Mouse (Mus musculus): ENCODE measurements around the gene Glyctk.

Gene Glyctk

DNA sequence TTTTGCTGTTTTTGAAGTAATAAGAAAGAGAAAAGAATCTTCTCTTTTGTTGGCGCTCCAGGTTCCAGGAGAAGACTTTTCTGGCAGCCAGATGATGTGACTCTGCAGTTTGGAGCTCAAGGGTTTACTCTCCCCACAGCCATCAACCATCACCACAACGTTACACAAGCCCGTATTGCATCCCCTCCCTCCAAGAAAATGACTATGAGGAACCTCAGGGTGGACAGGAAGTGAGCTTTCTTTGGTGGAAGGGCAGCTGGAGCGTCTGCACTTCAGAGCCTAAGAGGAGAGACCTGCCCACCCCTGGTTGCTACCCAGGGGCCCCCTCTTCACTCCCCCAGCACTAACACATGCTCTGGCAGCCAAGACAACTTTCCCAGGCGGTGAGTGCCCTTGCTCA is 10.7 kb downstream of the Glyctk start:
- DNase-seq (ENCODE audit: low spot score): no peak

DNA sequence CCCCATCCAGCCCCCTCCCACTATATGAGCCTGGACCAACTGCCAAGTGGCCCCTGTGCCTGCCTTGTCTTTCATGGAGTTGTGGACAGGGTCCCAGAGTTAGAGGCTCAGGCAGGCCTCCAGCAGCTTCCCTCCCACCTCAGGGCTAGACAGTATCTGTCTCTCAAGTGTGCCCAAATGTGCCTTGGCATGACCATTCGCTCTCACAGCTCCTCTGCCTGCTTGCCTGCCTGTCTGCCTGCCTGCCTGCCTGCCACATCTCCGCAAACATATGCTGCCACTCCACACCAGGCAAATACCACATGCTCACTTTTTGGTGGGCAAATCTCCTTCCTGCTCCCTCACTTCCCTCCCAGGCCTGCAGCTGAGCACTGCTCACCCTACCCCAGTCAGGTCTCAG is 12.4 kb downstream of the Glyctk start:
- no peak for DNase-seq (ENCODE audit: low spot score)

DNA sequence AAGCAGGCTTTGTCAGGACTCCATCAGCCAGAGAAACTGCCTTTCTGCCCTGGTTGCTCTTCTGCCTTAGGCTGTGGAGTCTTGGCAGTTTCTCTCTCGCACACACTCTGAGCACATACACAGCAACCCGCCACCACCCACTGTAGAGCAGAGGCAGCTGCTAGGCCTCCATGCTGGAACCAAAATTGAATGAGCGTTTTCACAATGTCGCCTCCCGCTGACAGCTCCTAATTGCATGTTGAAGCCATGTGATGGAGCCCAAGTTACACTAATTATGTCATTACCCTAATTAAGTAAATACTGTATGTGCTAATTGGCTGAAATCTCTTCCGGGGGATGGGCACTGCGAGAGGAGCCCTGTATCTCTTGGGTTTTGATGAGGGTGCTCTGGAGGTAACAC is 13.8 kb downstream of the Glyctk start:
- no peak for DNase-seq (ENCODE audit: low spot score)

DNA sequence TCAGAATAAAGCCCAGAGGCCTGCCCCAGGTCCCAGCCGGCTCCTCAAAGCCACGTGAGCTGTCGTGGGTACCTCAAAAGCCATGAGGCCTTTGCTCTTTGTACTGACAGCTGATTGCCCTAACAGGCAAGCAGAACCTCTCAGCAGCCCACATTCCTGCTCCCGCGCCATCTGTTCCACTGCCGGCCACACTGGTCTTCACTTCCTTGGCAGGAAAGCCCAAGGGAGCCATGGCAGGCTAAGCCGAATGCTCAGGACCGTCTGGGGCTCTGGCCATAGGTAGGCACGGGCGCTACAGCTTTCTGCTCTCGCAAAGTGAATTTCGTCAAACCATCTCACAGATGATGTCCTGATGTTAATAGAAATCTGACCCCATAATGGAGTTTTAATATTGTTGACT is 16.0 kb downstream of the Glyctk start:
- DNase-seq (ENCODE audit: low spot score): no peak

DNA sequence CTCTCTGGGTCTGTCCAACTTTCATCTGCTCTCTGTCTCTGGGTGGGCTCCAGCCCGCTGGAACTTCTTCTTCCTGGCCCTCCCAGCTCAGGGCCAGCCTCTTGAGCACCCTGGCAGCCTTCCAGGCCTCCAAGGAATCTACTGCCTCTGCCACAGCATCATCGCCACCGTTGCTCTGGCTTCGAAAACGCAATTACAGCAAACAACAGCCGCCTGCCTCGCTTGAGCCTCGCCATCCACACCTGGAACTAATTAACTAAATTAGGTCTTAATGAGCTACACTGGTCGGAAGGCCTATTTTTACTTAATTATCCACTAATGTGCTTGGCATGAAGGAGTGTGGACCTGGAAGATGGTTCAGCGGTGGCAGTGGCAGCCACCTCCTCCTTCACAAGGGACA is 18.2 kb downstream of the Glyctk start:
- DNase-seq (ENCODE audit: low spot score): no peak

DNA sequence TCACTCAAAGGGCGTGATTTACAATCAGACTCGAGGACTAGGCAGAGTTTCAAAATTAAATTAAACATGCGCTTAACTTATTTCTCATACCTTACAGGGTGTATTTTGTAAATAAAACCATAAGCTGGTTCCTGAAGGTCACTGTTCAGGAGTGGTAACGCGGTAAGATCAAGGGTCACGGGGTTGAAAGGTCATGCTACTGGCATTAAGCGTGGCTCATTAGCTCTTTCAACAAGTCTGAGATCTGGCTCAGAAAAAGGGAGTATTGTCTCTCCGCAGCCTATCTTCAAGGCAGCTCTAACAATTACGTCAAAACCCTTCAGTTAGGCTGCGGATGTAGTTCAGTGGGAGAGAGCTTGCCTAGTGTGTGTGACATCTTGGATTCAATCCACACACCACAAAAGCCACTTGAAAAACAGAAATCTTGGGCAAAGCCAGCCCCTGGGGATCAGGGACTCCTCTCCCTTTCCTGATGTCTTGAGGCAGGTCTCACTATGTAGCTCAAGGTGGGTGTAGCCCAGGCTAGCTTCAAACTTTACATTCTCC is 20.2 kb downstream of the Glyctk start:
- no peak for DNase-seq (ENCODE audit: low spot score)

DNA sequence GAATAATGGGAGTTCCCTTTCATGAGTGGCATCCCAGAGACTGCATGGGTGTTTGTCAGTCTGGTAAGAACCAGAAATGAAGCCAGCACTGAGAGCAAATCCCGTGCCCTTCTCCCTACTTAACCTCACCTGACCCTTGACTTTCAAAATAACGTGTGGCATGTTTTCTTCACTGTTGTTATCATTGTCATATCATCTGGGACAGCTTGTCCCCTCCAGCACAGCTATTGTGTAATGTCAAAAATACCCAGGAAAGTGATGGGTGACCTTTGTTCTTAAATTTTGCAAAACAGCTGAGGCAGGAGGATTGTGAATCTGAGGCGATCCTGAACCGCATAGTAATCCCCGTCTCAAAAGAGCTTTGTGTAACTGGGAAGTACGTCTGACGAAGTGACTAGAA is 27.7 kb downstream of the Glyctk start:
- DNase-seq (ENCODE audit: low spot score): no peak

DNA sequence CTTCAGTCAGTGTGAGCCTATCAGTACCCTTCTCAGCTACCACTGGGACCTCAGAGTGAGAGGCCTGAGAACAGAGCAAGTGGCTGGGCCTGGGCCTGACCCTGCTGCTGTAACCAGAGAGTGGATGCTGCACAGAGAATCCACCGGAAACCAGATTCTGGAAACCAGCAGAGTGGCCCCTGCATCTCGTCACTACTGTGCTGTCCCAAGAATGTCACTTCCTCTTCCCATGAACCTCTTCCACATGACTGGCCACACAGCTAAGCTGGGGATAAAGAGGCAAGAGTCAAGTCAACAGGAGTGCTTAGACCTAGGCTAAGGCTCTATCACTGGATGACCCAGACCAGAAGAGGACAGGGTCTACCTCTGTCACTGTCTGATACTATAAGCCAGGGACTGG is 28.9 kb downstream of the Glyctk start:
- no peak for DNase-seq (ENCODE audit: low spot score)

DNA sequence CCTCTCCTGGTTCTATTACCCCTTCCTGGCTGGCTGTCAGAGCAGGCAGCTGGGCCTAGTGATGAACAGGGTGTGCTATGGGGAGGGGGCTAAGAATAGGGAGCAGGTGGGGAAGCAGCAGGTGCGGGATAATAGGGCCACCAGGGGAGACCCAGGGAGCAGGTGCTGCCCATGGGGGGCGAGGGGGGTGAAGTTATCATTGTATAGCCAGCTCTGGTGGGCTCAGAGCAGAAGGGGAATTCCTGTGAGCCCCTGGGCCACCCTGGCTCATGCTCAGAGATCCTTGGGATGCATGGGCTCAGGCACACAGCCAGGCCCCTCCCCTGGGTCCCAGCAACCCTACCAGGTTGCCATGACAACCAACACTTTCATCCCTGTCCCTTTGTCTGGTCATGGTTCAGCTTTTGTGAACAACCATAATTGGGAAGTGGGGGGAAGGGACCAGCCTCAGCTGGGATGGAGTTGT is 31.1 kb downstream of the Glyctk start:
- no peak for DNase-seq (ENCODE audit: low spot score)

DNA sequence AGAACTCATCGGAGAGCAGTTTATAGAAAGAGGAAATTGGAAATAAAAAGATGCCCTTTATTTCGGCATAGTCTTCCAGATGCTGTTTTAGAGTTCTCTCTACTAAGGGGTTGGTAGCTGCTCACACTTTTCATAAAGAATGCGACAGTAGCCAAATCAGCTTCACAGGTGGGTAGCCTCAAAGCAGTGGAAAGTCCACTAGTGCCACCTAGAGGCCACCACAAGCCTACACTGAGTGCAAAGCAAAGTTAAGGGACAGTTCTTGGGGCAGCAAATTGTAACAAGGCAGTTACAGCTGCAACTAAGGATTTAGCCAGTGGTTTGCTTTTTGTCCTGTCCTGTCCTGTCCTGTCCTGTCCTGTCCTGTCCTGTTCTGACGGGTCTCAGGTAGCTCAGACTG is 34.3 kb downstream of the Glyctk start:
- no peak for DNase-seq (ENCODE audit: low spot score)

DNA sequence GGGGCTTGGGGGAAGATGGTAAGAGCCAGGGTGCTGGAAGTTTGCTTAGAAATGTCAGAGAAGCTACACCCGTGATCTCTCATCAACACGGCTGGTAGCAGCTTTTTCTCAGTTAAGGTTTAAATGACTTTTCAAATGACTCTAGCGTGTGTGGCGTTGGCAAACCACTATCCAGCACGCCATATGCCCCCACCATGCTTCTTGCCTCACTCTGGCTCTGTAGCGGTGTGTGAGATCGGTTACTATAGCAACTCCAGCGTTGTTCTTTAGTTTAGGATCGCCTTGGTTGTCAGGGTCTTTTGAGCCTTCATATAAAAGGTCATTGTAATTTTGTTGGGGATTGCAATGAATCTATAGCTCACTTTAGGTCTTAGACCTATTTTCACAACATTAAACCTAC is 38.9 kb downstream of the Glyctk start:
- no peak for DNase-seq (ENCODE audit: low spot score)

DNA sequence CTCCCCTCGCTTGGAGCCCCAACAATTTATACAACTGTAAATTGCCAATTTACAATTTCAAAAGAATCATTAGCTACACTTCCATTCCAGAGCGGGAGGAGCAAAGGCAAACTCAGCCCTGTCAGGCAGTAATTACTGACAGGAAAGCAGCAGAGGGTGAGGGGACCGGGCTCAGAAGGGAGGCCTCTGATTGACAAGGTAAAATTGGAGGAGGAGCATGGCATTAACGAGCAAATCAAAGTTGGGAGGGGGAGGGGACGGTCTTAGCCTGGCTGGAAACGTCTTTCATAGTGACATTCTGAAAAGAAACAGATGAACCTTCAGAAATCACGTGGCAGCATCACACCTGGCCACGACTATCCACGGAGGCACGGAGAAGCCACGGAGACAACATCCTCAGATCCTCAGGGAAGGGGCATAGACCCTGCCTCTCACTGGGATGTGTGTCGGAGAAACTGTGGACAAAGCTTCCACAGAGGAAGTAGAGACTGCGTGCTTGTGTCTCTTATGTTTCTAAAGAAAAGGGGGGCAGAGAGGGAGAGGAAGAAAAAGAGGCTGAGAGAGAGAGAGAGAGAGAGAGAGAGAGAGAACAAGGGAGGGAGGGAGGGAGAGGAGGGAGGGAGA is 42.0 kb downstream of the Glyctk start:
- DNase-seq (ENCODE audit: low spot score): no peak

DNA sequence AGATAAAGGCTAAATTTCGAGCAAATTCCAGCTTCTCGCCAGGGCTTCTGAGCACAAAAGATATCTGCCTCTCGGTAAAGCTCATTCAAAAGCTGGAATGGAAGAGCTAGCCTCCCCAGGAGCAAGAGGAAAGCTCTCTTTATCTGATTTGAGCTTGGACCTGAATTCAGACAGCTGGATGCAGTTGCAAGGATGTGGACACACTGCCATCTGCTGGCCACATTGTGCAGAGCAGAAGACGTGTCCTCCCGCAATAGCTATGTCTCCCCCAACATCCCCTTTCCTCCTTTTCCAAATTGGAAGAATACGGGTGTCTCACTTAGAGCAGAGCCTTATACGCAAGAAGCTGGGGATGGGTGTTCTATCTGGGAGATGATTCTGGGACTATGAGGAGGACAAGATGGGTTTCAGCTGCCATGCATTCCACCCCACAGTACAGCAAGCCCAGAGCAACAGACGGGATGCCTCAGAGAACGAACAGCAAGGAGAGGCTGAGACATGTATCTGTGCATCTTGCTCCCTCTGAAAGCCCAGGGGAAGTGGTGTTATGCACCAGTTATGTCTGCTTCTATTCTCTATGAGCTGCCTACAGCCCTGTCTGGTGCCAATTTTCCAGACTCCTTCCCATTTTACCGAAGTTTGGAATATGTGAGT is 45.0 kb downstream of the Glyctk start:
- peak; percentile 59 for DNase-seq (ENCODE audit: low spot score)

DNA sequence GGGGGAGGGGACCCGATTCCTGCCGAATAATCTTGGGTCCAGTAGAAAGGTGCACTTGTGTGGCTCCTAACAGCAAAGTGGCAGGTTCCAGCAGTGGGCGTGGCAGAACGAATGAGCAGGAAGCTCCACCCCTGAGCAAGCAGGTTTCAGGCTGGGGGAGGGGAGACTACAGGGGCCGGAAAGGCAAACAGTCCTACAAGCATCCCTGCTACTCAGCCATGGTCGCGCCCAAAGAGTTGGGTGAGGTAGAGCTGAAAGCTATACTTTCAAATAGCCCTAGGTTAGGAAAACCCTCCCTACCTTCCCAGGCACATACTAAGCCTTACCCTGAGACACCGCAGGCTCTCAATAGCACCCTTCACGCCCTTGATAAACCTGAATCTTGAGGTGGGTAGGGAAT is 51.7 kb downstream of the Glyctk start:
- DNase-seq (ENCODE audit: low spot score): no peak

DNA sequence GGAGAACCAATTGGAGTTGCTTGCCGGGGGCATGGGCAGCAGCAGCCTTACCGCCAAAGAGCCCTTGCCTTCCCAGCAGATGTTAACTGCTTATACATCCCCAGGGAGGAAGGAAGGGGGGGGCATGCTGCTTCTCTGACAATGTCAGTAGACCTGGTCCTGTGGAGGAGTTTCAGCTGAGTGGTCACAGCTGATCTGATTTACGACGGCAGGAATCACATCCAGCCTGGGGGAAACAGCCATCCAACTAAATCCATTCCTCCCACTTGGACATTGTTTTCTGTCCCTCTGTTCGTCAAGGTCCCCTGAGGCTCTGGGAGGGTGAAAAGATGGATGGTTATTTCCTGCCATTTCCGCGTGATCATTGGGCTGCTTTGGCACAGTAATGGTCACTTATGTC is 53.5 kb downstream of the Glyctk start:
- DNase-seq (ENCODE audit: low spot score): no peak

All from left cerebral cortex, adult 11 months (tissue).